Comparison of ENCODE assay signal across 7 mouse cellular contexts in genomic region chrX:95165671-95166127, GRCm38 (mm10). TPM values are rescaled to one million over a fixed set of nuclear protein-coding genes. Genes with fewer than 3 reads are reported as not detected.
DNase-seq lines count a peak whose midpoint lies in the region; ATAC-seq and TF ChIP-seq lines count a peak whose summit lies in the region.

No protein-coding gene starts in this region.

- peak; percentile 45 for ATAC-seq in forebrain, embryonic 14.5 days
- ATAC-seq in hindbrain, postnatal 0 days, result peak; percentile 30; the same call in 1 of the 2 replicates
- peak; percentile 50 for ATAC-seq in lung, embryonic 15.5 days (ENCODE audit: borderline replicate concordance, extremely low read depth, low FRiP score, low TSS enrichment)
- ATAC-seq in stomach, embryonic 14.5 days (ENCODE audit: insufficient number of reproducible peaks, insufficient read depth, low FRiP score, low read depth), result peak; percentile 24; the same call in 1 of the 2 replicates

- no peaks in the 10 kb centered on the region for H3K4me1 ChIP-seq in forebrain, embryonic 14.5 days (ENCODE audit: control insufficient read depth, insufficient read depth, low read length)
- H3K4me1 ChIP-seq in hindbrain, postnatal 0 days (ENCODE audit: insufficient read depth, low read length), result no peaks in the 10 kb centered on the region
- H3K4me1 ChIP-seq in lung, embryonic 15.5 days, result no peaks in the 10 kb centered on the region
- H3K4me1 ChIP-seq in stomach, embryonic 14.5 days (ENCODE audit: control insufficient read depth, insufficient read depth, low read length), result no peaks in the 10 kb centered on the region

- peak overlapping the region; percentile 39 for H3K4me3 ChIP-seq in forebrain, embryonic 14.5 days (ENCODE audit: low read depth, low read length)
- H3K4me3 ChIP-seq in hindbrain, postnatal 0 days (ENCODE audit: low read length), result peak overlapping the region; percentile 48
- H3K4me3 ChIP-seq in lung, embryonic 15.5 days, result peak overlapping the region; percentile 51
- peak overlapping the region; percentile 42 for H3K4me3 ChIP-seq in stomach, embryonic 14.5 days (ENCODE audit: low read depth, low read length)

- H3K9me3 ChIP-seq in forebrain, embryonic 14.5 days (replicated peaks; ENCODE audit: control insufficient read depth, low read length), result no peaks in the 10 kb centered on the region
- no peaks in the 10 kb centered on the region for H3K9me3 ChIP-seq in hindbrain, postnatal 0 days (ENCODE audit: low read length)
- H3K9me3 ChIP-seq in lung, embryonic 15.5 days, result no peaks in the 10 kb centered on the region
- no peaks in the 10 kb centered on the region for H3K9me3 ChIP-seq in stomach, embryonic 14.5 days (ENCODE audit: control insufficient read depth, low read depth, low read length)

- peak overlapping the region; percentile 86 for H3K27ac ChIP-seq in forebrain, embryonic 14.5 days (ENCODE audit: low read depth, low read length)
- peak overlapping the region; percentile 78 for H3K27ac ChIP-seq in hindbrain, postnatal 0 days
- peak overlapping the region; percentile 77 for H3K27ac ChIP-seq in lung, embryonic 15.5 days
- H3K27ac ChIP-seq in stomach, embryonic 14.5 days (ENCODE audit: low read length), result peak overlapping the region; percentile 81

- peak overlapping the region; percentile 69 for H3K9ac ChIP-seq in forebrain, embryonic 14.5 days (ENCODE audit: low read length)
- peak overlapping the region; percentile 57 for H3K9ac ChIP-seq in hindbrain, postnatal 0 days (replicated peaks; ENCODE audit: low read length)
- H3K9ac ChIP-seq in lung, embryonic 15.5 days, result peak overlapping the region; percentile 47
- H3K9ac ChIP-seq in stomach, embryonic 14.5 days (replicated peaks; ENCODE audit: low read depth, low read length), result peak overlapping the region; percentile 46

- H3K27me3 ChIP-seq in forebrain, embryonic 14.5 days (replicated peaks; ENCODE audit: control insufficient read depth, insufficient read depth, low read length), result no peaks in the 10 kb centered on the region
- no peaks in the 10 kb centered on the region for H3K27me3 ChIP-seq in hindbrain, postnatal 0 days (ENCODE audit: insufficient read depth, low read length)
- H3K27me3 ChIP-seq in lung, embryonic 15.5 days, result peaks cover 4% of the 10 kb centered on the region; the same call in 1 of the 2 replicates
- no peaks in the 10 kb centered on the region for H3K27me3 ChIP-seq in stomach, embryonic 14.5 days (ENCODE audit: control insufficient read depth, insufficient read depth, low read length)

- H3K36me3 ChIP-seq in forebrain, embryonic 14.5 days (ENCODE audit: control insufficient read depth, insufficient read depth, low read length), result no peaks in the 10 kb centered on the region
- H3K36me3 ChIP-seq in hindbrain, postnatal 0 days (ENCODE audit: insufficient read depth, low read length), result no peaks in the 10 kb centered on the region
- H3K36me3 ChIP-seq in lung, embryonic 15.5 days, result no peaks in the 10 kb centered on the region
- H3K36me3 ChIP-seq in stomach, embryonic 14.5 days (ENCODE audit: control insufficient read depth, insufficient read depth, low read length), result no peaks in the 10 kb centered on the region

- TF ChIP-seq CTCF in brain, embryonic 14.5 days (IDR thresholded peaks at IDR 0.05; ENCODE audit: borderline replicate concordance, extremely low read depth, insufficient read depth, insufficient read length), result no peak
- TF ChIP-seq CTCF in hindbrain, postnatal 0 days (IDR thresholded peaks at IDR 0.05; ENCODE audit: low read depth), result no peak

- DNase-seq in urinary bladder, postnatal 14 days (ENCODE audit: low spot score), result peak; percentile 5
- DNase-seq in urinary bladder, postnatal 4 days (ENCODE audit: low spot score in 2 of 2), result no peak
- DNase-seq in brain, embryonic 14.5 days (ENCODE audit: low read depth), result peak; percentile 36
- no peak for DNase-seq in forebrain, embryonic 14.5 days (ENCODE audit: low spot score)
- DNase-seq in hindbrain, postnatal 0 days (ENCODE audit: low spot score), result peak; percentile 3

- whole genome bisulfite sequencing in forebrain, embryonic 14.5 days, result 31% methylated on average over 9 of the region's 9 CpGs
- WGBS in hindbrain, postnatal 0 days, result 28% methylated on average over 9 of the region's 9 CpGs
- WGBS in lung, embryonic 15.5 days, result 15% methylated on average over 9 of the region's 9 CpGs
- 29% methylated on average over 9 of the region's 9 CpGs for WGBS in stomach, embryonic 14.5 days

- no peak for TF ChIP-seq POLR2A in brain, embryonic 14.5 days (IDR thresholded peaks at IDR 0.05; ENCODE audit: borderline replicate concordance, extremely low read depth, insufficient read depth, insufficient read length, poor library complexity, severe bottlenecking)

- peak overlapping the region; percentile 62 for H3K4me2 ChIP-seq in forebrain, embryonic 14.5 days (ENCODE audit: low read length)
- H3K4me2 ChIP-seq in hindbrain, postnatal 0 days (ENCODE audit: low read depth, low read length), result peak overlapping the region; percentile 65
- peak overlapping the region; percentile 62 for H3K4me2 ChIP-seq in lung, embryonic 15.5 days
- H3K4me2 ChIP-seq in stomach, embryonic 14.5 days (replicated peaks; ENCODE audit: low read depth, low read length), result peak overlapping the region; percentile 50

RNA-seq across cellular contexts. Expression of gene Arhgef9, which starts 31.0 kb away (rescaled TPM):
- polyA plus RNA-seq in brain, embryonic 14.5 days (2012; rRNA removed), result 38.9 and 50.1 TPM in 2 replicates
- 30.5 and 36.2 TPM in 2 replicates for polyA plus RNA-seq in forebrain, embryonic 14.5 days (2014; fragmentation: Nextera tagmentation; extraction: Ambion mirVana)
- total RNA-seq in hindbrain, postnatal 0 days (2014; rRNA removed), result 46.6 and 60.6 TPM in 2 replicates
- polyA plus RNA-seq in hindbrain, postnatal 0 days (2015; fragmentation: Nextera tagmentation; extraction: Ambion mirVana), result 33.1 and 33.3 TPM in 2 replicates
- 10.1 and 10.2 TPM in 2 replicates for polyA plus RNA-seq in lung, embryonic 15.5 days (2015; fragmentation: Nextera tagmentation; extraction: Ambion mirVana)
- 13.8 and 16.7 TPM in 2 replicates for polyA plus RNA-seq in stomach, embryonic 14.5 days (2014; fragmentation: Nextera tagmentation; extraction: Ambion mirVana)

Comparison
In these comparisons a context has a peak if more than half of its experiments do, and no peak if none do; other contexts are left out.
1. DNase-seq: peak in urinary bladder, postnatal 14 days (single experiment), brain, embryonic 14.5 days (single experiment) and hindbrain, postnatal 0 days (single experiment); none in urinary bladder, postnatal 4 days (0 of 2) and forebrain, embryonic 14.5 days (single experiment).
2. Peak in every context shown above with its lines, with median percentiles within 50 percentile points of each other: ATAC-seq, H3K27ac ChIP-seq, H3K4me2 ChIP-seq, H3K4me3 ChIP-seq and H3K9ac ChIP-seq.